Mouse (Mus musculus): ENCODE data around the gene Cul9. TPM values are rescaled to one million over a fixed set of nuclear protein-coding genes. Genes with fewer than 3 reads are reported as not detected.

The Cul9 gene
- polyA plus RNA-seq (2015; fragmentation: Nextera tagmentation; extraction: Ambion mirVana) = 19.7 and 25.1 TPM in 2 replicates

- peak within 1 kb of the TSS; percentile 79 for H3K4me2 ChIP-seq (ENCODE audit: low read length)
- WGBS = 2% methylated on average over 37 of the region's 49 CpGs
- ATAC-seq = peak; percentile 94
- H3K27ac ChIP-seq (ENCODE audit: low read depth, low read length) = peak within 1 kb of the TSS; percentile 75
- peaks cover 12% of the 10 kb centered on the region for H3K4me1 ChIP-seq (ENCODE audit: control insufficient read depth, insufficient read depth, low read depth, low read length)
- peaks cover 30% of the 10 kb centered on the region for H3K36me3 ChIP-seq (ENCODE audit: control insufficient read depth, insufficient read depth, low read length)
- no peaks in the 10 kb centered on the region for H3K27me3 ChIP-seq (replicated peaks; ENCODE audit: control insufficient read depth, insufficient read depth, low read length)
- H3K9me3 ChIP-seq (ENCODE audit: control insufficient read depth, low read length) = no peaks in the 10 kb centered on the region
- peak within 1 kb of the TSS; percentile 93 for H3K9ac ChIP-seq (ENCODE audit: low read depth, low read length)
- peak within 1 kb of the TSS; percentile 87 for H3K4me3 ChIP-seq (ENCODE audit: low read length)
Measured at GRCm38 (mm10) chr17:46545813-46546564, at the start of gene Cul9. Gene Cul9 (minus strand): TSS chr17:46546388.

GRCm38 (mm10) chr17:46595336-46595735, 49.1 kb upstream of the Cul9 start:
- Histone ChIP-seq H3K36me3 (ENCODE audit: control insufficient read depth, insufficient read depth, low read length) (0 out of 2 replicates have a peak, but pooled peaks cover 4% of the 10 kb centered on the region), H3K9ac (ENCODE audit: low read depth, low read length) (no peak overlapping the region), H3K27ac (ENCODE audit: low read depth, low read length) (no peak overlapping the region), H3K27me3 (replicated peaks; ENCODE audit: control insufficient read depth, insufficient read depth, low read length) (no peaks in the 10 kb centered on the region), H3K4me3 (ENCODE audit: low read length) (no peak overlapping the region), H3K4me2 (ENCODE audit: low read length) (no peak overlapping the region), H3K4me1 (ENCODE audit: control insufficient read depth, insufficient read depth, low read depth, low read length) (peaks cover 4% of the 10 kb centered on the region), H3K9me3 (ENCODE audit: control insufficient read depth, low read length) (no peaks in the 10 kb centered on the region)
- WGBS = 78% methylated on average over 6 of the region's 6 CpGs
- ATAC-seq = no peak; the same call in 1 of the 2 replicates

- no peak for ATAC-seq
- Histone ChIP-seq H3K4me3 (ENCODE audit: low read length) (no peak overlapping the region), H3K27me3 (replicated peaks; ENCODE audit: control insufficient read depth, insufficient read depth, low read length) (no peaks in the 10 kb centered on the region), H3K4me2 (ENCODE audit: low read length) (no peak overlapping the region), H3K9me3 (ENCODE audit: control insufficient read depth, low read length) (no peaks in the 10 kb centered on the region), H3K36me3 (ENCODE audit: control insufficient read depth, insufficient read depth, low read length) (peaks cover 9% of the 10 kb centered on the region; the same call in 1 of the 2 replicates), H3K9ac (ENCODE audit: low read depth, low read length) (no peak overlapping the region), H3K4me1 (ENCODE audit: control insufficient read depth, insufficient read depth, low read depth, low read length) (peaks cover 4% of the 10 kb centered on the region), H3K27ac (ENCODE audit: low read depth, low read length) (no peak overlapping the region)
- whole genome bisulfite sequencing = 49% methylated on average over 9 of the region's 9 CpGs
Measured at GRCm38 (mm10) chr17:46594606-46595005, 48.4 kb upstream of the Cul9 start.

GRCm38 (mm10) chr17:46593124-46593523, 46.9 kb upstream of the Cul9 start:
- H3K27ac ChIP-seq (ENCODE audit: low read depth, low read length) = no peak overlapping the region
- no peaks in the 10 kb centered on the region for H3K27me3 ChIP-seq (replicated peaks; ENCODE audit: control insufficient read depth, insufficient read depth, low read length)
- no peak for ATAC-seq
- H3K36me3 ChIP-seq (ENCODE audit: control insufficient read depth, insufficient read depth, low read length) = peaks cover 13% of the 10 kb centered on the region; the same call in 1 of the 2 replicates
- no peaks in the 10 kb centered on the region for H3K9me3 ChIP-seq (ENCODE audit: control insufficient read depth, low read length)
- 79% methylated on average over 4 of the region's 4 CpGs for WGBS
- H3K4me2 ChIP-seq (ENCODE audit: low read length) = no peak overlapping the region
- no peak overlapping the region for H3K4me3 ChIP-seq (ENCODE audit: low read length)
- H3K9ac ChIP-seq (ENCODE audit: low read depth, low read length) = no peak overlapping the region
- H3K4me1 ChIP-seq (ENCODE audit: control insufficient read depth, insufficient read depth, low read depth, low read length) = peaks cover 4% of the 10 kb centered on the region

GRCm38 (mm10) chr17:46591406-46591805, 45.2 kb upstream of the Cul9 start:
- peaks cover 14% of the 10 kb centered on the region for H3K36me3 ChIP-seq (ENCODE audit: control insufficient read depth, insufficient read depth, low read length)
- H3K4me3 ChIP-seq (ENCODE audit: low read length) = no peak overlapping the region
- H3K4me1 ChIP-seq (ENCODE audit: control insufficient read depth, insufficient read depth, low read depth, low read length) = peaks cover 4% of the 10 kb centered on the region
- no peak overlapping the region for H3K9ac ChIP-seq (ENCODE audit: low read depth, low read length)
- no peak overlapping the region for H3K27ac ChIP-seq (ENCODE audit: low read depth, low read length)
- no peak for ATAC-seq
- 74% methylated on average over 19 of the region's 19 CpGs for WGBS
- H3K27me3 ChIP-seq (replicated peaks; ENCODE audit: control insufficient read depth, insufficient read depth, low read length) = no peaks in the 10 kb centered on the region
- no peaks in the 10 kb centered on the region for H3K9me3 ChIP-seq (ENCODE audit: control insufficient read depth, low read length)
- no peak overlapping the region for H3K4me2 ChIP-seq (ENCODE audit: low read length)

GRCm38 (mm10) chr17:46590439-46590838, 44.3 kb upstream of the Cul9 start:
- Histone ChIP-seq H3K9me3 (ENCODE audit: control insufficient read depth, low read length) (no peaks in the 10 kb centered on the region), H3K36me3 (ENCODE audit: control insufficient read depth, insufficient read depth, low read length) (peaks cover 18% of the 10 kb centered on the region), H3K4me2 (ENCODE audit: low read length) (no peak overlapping the region), H3K4me1 (ENCODE audit: control insufficient read depth, insufficient read depth, low read depth, low read length) (peaks cover 4% of the 10 kb centered on the region), H3K4me3 (ENCODE audit: low read length) (no peak overlapping the region), H3K27ac (ENCODE audit: low read depth, low read length) (no peak overlapping the region), H3K9ac (ENCODE audit: low read depth, low read length) (no peak overlapping the region), H3K27me3 (replicated peaks; ENCODE audit: control insufficient read depth, insufficient read depth, low read length) (no peaks in the 10 kb centered on the region)
- ATAC-seq = no peak
- whole genome bisulfite sequencing = 92% methylated on average over 7 of the region's 7 CpGs

- 87% methylated on average over 16 of the region's 16 CpGs for WGBS
- H3K9ac ChIP-seq (ENCODE audit: low read depth, low read length) = no peak overlapping the region
- peaks cover 18% of the 10 kb centered on the region for H3K36me3 ChIP-seq (ENCODE audit: control insufficient read depth, insufficient read depth, low read length)
Measured at GRCm38 (mm10) chr17:46589635-46590314, 43.6 kb upstream of the Cul9 start.

GRCm38 (mm10) chr17:46588913-46589312, 42.7 kb upstream of the Cul9 start:
- Histone ChIP-seq H3K27me3 (replicated peaks; ENCODE audit: control insufficient read depth, insufficient read depth, low read length) (no peaks in the 10 kb centered on the region), H3K9ac (ENCODE audit: low read depth, low read length) (no peak overlapping the region), H3K9me3 (ENCODE audit: control insufficient read depth, low read length) (no peaks in the 10 kb centered on the region), H3K4me1 (ENCODE audit: control insufficient read depth, insufficient read depth, low read depth, low read length) (peaks cover 4% of the 10 kb centered on the region), H3K36me3 (ENCODE audit: control insufficient read depth, insufficient read depth, low read length) (peaks cover 18% of the 10 kb centered on the region), H3K4me3 (ENCODE audit: low read length) (no peak overlapping the region), H3K27ac (ENCODE audit: low read depth, low read length) (no peak overlapping the region), H3K4me2 (ENCODE audit: low read length) (no peak overlapping the region)
- 95% methylated on average over 6 of the region's 6 CpGs for WGBS
- no peak for ATAC-seq

More at GRCm38 (mm10) chr17:46589635-46590314, 43.6 kb upstream of the Cul9 start:
- Histone ChIP-seq H3K4me1 (ENCODE audit: control insufficient read depth, insufficient read depth, low read depth, low read length) (peaks cover 4% of the 10 kb centered on the region), H3K27ac (ENCODE audit: low read depth, low read length) (no peak overlapping the region), H3K9me3 (ENCODE audit: control insufficient read depth, low read length) (no peaks in the 10 kb centered on the region), H3K4me3 (ENCODE audit: low read length) (no peak overlapping the region), H3K27me3 (replicated peaks; ENCODE audit: control insufficient read depth, insufficient read depth, low read length) (no peaks in the 10 kb centered on the region), H3K4me2 (ENCODE audit: low read length) (no peak overlapping the region)
- no peak for ATAC-seq

- 82% methylated on average over 9 of the region's 9 CpGs for WGBS
- Histone ChIP-seq H3K36me3 (ENCODE audit: control insufficient read depth, insufficient read depth, low read length) (peaks cover 18% of the 10 kb centered on the region), H3K4me2 (ENCODE audit: low read length) (no peak overlapping the region)
Measured at GRCm38 (mm10) chr17:46588173-46588572, 42.0 kb upstream of the Cul9 start.

More at GRCm38 (mm10) chr17:46588173-46588572, 42.0 kb upstream of the Cul9 start:
- H3K9me3 ChIP-seq (ENCODE audit: control insufficient read depth, low read length) = no peaks in the 10 kb centered on the region
- no peak for ATAC-seq
- H3K4me3 ChIP-seq (ENCODE audit: low read length) = no peak overlapping the region
- H3K27me3 ChIP-seq (replicated peaks; ENCODE audit: control insufficient read depth, insufficient read depth, low read length) = no peaks in the 10 kb centered on the region
- peaks cover 3% of the 10 kb centered on the region for H3K4me1 ChIP-seq (ENCODE audit: control insufficient read depth, insufficient read depth, low read depth, low read length)
- no peak overlapping the region for H3K9ac ChIP-seq (ENCODE audit: low read depth, low read length)
- no peak overlapping the region for H3K27ac ChIP-seq (ENCODE audit: low read depth, low read length)
